Mouse (Mus musculus): Measurements from ENCODE around the gene Neu3.

DNA sequence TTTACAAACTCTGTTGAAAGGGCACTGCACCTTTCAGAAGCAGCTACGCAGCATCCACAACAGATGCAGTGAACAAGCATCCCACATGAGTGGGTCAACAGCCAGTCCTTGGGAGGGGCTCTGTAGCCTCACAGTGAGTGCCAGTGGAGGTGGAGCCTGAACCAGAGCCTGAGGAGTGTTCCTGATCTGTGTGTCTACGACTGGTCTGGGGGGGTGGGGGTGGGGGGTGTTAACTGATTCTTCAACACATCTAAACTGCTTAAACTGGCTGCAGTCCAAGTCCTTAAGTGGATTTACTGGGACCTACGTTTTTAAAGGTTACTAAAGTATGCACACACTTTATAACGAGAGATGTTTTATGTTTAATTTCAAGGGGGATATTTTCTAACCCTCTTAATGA lies 8.6 kb upstream of the Neu3 start:
- TF ChIP-seq CHD2 (IDR thresholded peaks at IDR 0.05; ENCODE audit: low read depth, low read length): no peak
- TF ChIP-seq ZC3H11A (IDR thresholded peaks at IDR 0.05; ENCODE audit: borderline replicate concordance, low read depth, low read length): no peak
- no peak for TF ChIP-seq HCFC1 (IDR thresholded peaks at IDR 0.05; ENCODE audit: borderline replicate concordance, insufficient read depth, low read length)
- no peak for TF ChIP-seq MAFK (IDR thresholded peaks at IDR 0.05; ENCODE audit: insufficient read depth, low read depth, low read length)
- TF ChIP-seq ZNF384 (IDR thresholded peaks at IDR 0.05; ENCODE audit: low read depth, low read length): no peak
